Mouse (Mus musculus): ENCODE results near the gene Srgap3. TPM values are rescaled to one million over a fixed set of nuclear protein-coding genes. Genes with fewer than 3 reads are reported as not detected.
A peak's percentile ranks its signal among the peaks of the same experiment; 100 is the strongest.
"Not testable (repeated sequence)": the region's sequence is repeated elsewhere in the genome, so short reads cannot be mapped to it uniquely, and the experiment has no call there.

The Srgap3 gene
- polyA plus RNA-seq, 1 experiment: 5.8 TPM

DNA sequence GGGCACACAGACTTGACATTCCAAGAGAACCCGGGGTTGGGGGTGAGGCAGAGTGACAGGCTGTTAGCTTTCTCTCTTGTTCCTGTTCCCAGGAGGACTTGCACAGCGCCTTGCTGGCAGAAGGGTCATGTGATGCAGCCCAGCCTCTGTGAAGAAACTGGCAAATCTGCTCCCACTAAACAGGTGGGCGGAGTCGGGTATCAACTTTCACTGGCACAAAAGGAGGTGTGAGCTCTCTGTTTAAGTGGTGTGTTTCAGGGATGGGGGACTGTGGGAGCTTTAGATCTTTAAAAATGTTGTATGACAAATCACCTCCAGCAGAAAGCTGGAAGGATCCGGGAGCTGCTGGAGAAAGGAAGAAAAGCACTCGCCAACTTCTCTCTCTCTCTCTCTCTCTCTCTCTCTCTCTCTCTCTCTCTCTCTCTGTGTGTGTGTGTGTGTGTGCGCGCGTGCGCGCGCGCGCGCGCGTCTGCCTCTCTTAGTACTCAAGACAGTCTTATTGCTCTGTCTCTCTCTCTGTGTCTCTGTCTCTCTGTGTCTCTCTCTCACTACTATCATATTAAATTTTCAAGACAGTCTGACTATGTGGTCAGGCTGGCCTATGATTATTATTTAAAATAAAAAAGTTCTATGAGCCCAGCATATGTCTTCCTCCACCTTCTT lies 218.2 kb downstream of the Srgap3 start:
- Histone ChIP-seq H3K4me1 (ENCODE audit: control insufficient read depth, insufficient read depth, low read length) (no peaks in the 10 kb centered on the region), H3K36me3 (ENCODE audit: control insufficient read depth, insufficient read depth, low read length) (no peaks in the 10 kb centered on the region), H3K27ac (ENCODE audit: insufficient read depth, low read depth, low read length) (no peak overlapping the region), H3K27me3 (replicated peaks; ENCODE audit: control insufficient read depth, insufficient read depth, low read length) (no peaks in the 10 kb centered on the region), H3K4me3 (ENCODE audit: insufficient read depth, low read depth, low read length) (no peak overlapping the region)
- WGBS: 10% methylated on average over 17 of the region's 17 CpGs
- TF ChIP-seq POLR2A (IDR thresholded peaks at IDR 0.05; ENCODE audit: low read depth, low read length) (no peak), CTCF (conservative IDR thresholded peaks at IDR 0.05; ENCODE audit: insufficient read depth, insufficient read length, low read depth, low read length) (no peak)
- DNase-seq: peak; percentile 67

DNA sequence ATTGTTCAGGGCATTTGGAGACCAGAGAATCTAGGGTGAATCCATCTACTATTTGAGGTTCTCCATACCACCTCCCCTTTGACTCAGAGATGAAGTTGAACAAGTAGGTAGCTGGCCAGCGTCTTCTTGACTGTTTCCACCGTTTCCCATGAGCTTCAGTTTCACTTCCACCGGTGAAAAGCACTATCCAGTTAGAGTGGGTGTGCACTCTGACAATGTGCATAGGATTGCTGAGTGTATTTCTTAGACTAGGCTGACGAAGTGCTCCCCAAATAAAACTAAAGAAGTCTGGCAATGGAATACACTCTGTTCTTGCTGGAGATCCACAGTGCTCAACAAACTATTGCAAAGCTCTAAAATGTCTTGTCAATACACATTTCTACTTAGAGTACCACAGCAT lies 221.6 kb downstream of the Srgap3 start:
- Histone ChIP-seq H3K4me3 (ENCODE audit: insufficient read depth, low read depth, low read length) (no peak overlapping the region), H3K27ac (ENCODE audit: insufficient read depth, low read depth, low read length) (no peak overlapping the region), H3K4me1 (ENCODE audit: control insufficient read depth, insufficient read depth, low read length) (no peaks in the 10 kb centered on the region), H3K27me3 (replicated peaks; ENCODE audit: control insufficient read depth, insufficient read depth, low read length) (no peaks in the 10 kb centered on the region), H3K36me3 (ENCODE audit: control insufficient read depth, insufficient read depth, low read length) (no peaks in the 10 kb centered on the region)
- WGBS: 85% methylated on average over 4 of the region's 4 CpGs
- DNase-seq: no peak
- TF ChIP-seq POLR2A (IDR thresholded peaks at IDR 0.05; ENCODE audit: low read depth, low read length): no peak
- no peak for TF ChIP-seq CTCF (conservative IDR thresholded peaks at IDR 0.05; ENCODE audit: insufficient read depth, insufficient read length, low read depth, low read length)

DNA sequence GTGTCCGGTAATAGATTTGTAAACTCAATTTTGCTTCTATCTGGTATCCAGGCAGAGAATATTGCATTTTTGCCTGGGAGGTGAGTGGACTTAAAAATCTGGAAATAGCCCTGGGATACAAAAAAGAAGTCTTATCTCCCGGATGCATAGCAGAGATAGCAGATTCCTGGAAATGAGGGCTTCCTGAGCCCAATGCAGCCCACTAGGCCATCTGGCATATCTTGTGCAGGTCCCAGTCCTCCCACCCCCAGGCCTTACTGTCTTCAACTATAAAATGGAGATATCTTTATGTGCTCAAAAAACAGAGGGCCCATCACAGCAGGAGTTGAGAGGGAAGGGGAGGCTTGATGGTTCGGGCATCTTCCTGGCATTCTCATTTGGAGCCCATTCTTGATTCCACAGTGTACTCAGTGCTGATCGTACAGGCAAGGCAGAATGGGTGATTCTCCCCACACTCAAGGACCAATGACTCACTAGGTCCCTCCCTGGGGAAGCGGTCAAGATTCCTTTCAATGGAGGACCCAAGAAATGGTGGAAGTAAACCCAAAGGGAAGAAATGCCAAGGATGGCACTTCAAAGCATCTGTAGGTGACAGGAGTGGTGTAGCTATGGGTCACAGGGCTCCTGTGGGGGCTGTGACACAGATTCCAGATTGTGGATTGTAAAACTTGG lies 226.5 kb downstream of the Srgap3 start:
- H3K36me3 ChIP-seq (ENCODE audit: control insufficient read depth, insufficient read depth, low read length): no peaks in the 10 kb centered on the region
- no peak for DNase-seq
- no peak overlapping the region for H3K27ac ChIP-seq (ENCODE audit: insufficient read depth, low read depth, low read length)
- WGBS: 88% methylated on average over 5 of the region's 5 CpGs
- TF ChIP-seq CTCF (conservative IDR thresholded peaks at IDR 0.05; ENCODE audit: insufficient read depth, insufficient read length, low read depth, low read length) (no peak), POLR2A (IDR thresholded peaks at IDR 0.05; ENCODE audit: low read depth, low read length) (no peak)
- no peaks in the 10 kb centered on the region for H3K27me3 ChIP-seq (replicated peaks; ENCODE audit: control insufficient read depth, insufficient read depth, low read length)
- H3K4me1 ChIP-seq (ENCODE audit: control insufficient read depth, insufficient read depth, low read length): no peaks in the 10 kb centered on the region
- no peak overlapping the region for H3K4me3 ChIP-seq (ENCODE audit: insufficient read depth, low read depth, low read length)

DNA sequence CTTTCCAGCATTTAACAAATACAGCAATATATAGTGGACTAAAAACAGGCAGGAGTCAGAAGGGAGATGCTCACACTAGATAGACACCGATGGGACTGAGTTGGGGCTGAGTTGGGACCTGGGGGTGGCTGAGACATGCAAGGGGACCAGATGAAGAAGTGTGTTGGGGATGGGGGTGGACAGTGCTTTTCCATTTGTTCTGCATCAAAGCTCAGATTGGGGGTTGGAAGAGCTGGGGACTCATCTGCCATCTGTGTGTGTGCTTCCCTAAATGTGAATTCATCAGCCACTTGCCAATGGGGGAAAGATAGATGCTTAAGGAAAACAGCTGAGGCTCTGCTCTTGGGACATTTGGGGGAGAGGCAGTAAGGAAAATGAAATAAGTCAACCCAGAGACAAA lies 227.1 kb downstream of the Srgap3 start:
- TF ChIP-seq POLR2A (IDR thresholded peaks at IDR 0.05; ENCODE audit: low read depth, low read length) (no peak), CTCF (conservative IDR thresholded peaks at IDR 0.05; ENCODE audit: insufficient read depth, insufficient read length, low read depth, low read length) (no peak)
- H3K27ac ChIP-seq (ENCODE audit: insufficient read depth, low read depth, low read length): no peak overlapping the region
- DNase-seq: no peak
- H3K4me1 ChIP-seq (ENCODE audit: control insufficient read depth, insufficient read depth, low read length): no peaks in the 10 kb centered on the region
- H3K27me3 ChIP-seq (replicated peaks; ENCODE audit: control insufficient read depth, insufficient read depth, low read length): no peaks in the 10 kb centered on the region
- H3K4me3 ChIP-seq (ENCODE audit: insufficient read depth, low read depth, low read length): no peak overlapping the region
- no peaks in the 10 kb centered on the region for H3K36me3 ChIP-seq (ENCODE audit: control insufficient read depth, insufficient read depth, low read length)
- 95% methylated on average over 1 of the region's 1 CpGs for WGBS

DNA sequence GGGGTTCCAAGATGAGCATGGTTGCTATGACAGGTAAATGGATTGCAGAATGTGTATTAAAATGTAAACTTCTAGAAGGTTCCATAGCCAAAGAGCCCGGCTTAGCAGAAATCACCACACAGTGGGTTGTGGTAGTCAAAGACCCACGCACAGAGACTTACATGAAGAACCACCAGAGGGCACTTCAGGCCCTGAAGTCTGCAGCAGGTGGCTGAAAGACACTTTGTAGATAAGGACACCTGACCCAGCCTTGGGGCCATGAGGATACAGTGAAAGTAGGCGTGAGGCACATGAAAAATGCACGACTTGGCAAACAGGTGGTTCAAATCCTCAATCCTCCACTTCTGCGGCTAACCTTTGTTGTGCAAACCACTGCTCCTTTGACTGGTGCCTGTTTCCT lies 229.9 kb downstream of the Srgap3 start:
- Histone ChIP-seq H3K27me3 (replicated peaks; ENCODE audit: control insufficient read depth, insufficient read depth, low read length) (no peaks in the 10 kb centered on the region), H3K36me3 (ENCODE audit: control insufficient read depth, insufficient read depth, low read length) (no peaks in the 10 kb centered on the region), H3K4me3 (ENCODE audit: insufficient read depth, low read depth, low read length) (no peak overlapping the region), H3K4me1 (ENCODE audit: control insufficient read depth, insufficient read depth, low read length) (no peaks in the 10 kb centered on the region), H3K27ac (ENCODE audit: insufficient read depth, low read depth, low read length) (no peak overlapping the region)
- WGBS: 50% methylated on average over 5 of the region's 5 CpGs
- DNase-seq: peak; percentile 35
- TF ChIP-seq CTCF (conservative IDR thresholded peaks at IDR 0.05; ENCODE audit: insufficient read depth, insufficient read length, low read depth, low read length) (peak; percentile 57), POLR2A (IDR thresholded peaks at IDR 0.05; ENCODE audit: low read depth, low read length) (no peak)

DNA sequence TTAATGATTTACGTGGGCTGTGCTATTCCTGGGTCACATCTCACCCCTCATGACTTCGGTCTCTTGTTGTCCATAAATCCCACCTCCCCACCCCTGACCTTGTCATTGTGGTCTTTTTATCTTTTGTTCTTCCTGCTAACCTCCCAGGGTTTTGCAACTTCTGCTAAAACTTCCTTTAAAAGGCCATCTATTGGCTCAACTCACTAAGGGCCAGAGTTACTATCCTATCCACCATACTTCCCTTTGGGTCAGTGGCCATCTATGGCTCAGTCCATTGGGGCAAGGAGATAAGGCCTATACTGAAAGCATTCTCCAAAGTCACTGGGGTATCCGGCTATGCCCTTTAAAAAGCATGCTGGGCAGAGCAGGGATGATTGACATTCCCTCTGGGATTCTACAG lies 233.1 kb downstream of the Srgap3 start:
- Histone ChIP-seq H3K4me1 (ENCODE audit: control insufficient read depth, insufficient read depth, low read length) (no peaks in the 10 kb centered on the region), H3K36me3 (ENCODE audit: control insufficient read depth, insufficient read depth, low read length) (no peaks in the 10 kb centered on the region), H3K27me3 (replicated peaks; ENCODE audit: control insufficient read depth, insufficient read depth, low read length) (no peaks in the 10 kb centered on the region), H3K4me3 (ENCODE audit: insufficient read depth, low read depth, low read length) (no peak overlapping the region), H3K27ac (ENCODE audit: insufficient read depth, low read depth, low read length) (no peak overlapping the region)
- WGBS: 70% methylated on average over 3 of the region's 3 CpGs
- TF ChIP-seq CTCF (conservative IDR thresholded peaks at IDR 0.05; ENCODE audit: insufficient read depth, insufficient read length, low read depth, low read length) (no peak), POLR2A (IDR thresholded peaks at IDR 0.05; ENCODE audit: low read depth, low read length) (no peak)
- DNase-seq: no peak

DNA sequence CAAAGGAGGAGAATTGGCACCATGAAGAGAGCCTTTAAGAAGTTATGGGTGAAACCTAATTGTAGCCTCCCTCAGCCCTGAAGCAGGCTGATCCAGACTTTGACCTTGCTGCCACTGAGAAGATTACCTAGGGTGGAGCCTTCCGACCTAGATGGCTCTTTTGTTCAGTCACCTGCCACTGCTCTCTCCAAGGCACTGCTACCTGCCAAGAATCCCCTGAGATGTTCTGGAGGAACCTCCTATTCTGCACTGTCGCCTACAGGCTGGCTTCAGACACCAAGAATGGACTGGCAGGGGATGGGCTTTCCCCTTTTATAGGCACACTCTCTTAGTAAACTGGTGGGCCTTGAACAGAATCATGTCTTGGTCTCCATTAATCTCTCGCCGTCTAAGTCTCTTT lies 244.8 kb downstream of the Srgap3 start:
- H3K36me3 ChIP-seq (ENCODE audit: control insufficient read depth, insufficient read depth, low read length); DNase-seq; H3K4me1 ChIP-seq (ENCODE audit: control insufficient read depth, insufficient read depth, low read length); H3K27ac ChIP-seq (ENCODE audit: insufficient read depth, low read depth, low read length); H3K4me3 ChIP-seq (ENCODE audit: insufficient read depth, low read depth, low read length); H3K27me3 ChIP-seq (replicated peaks; ENCODE audit: control insufficient read depth, insufficient read depth, low read length): not testable (repeated sequence)
- WGBS: 83% methylated on average over 4 of the region's 4 CpGs

All from kidney, adult 2 months (tissue).